Mouse (Mus musculus) cortical plate, adult 2 months (tissue): Measurements from ENCODE around the gene Mcoln3. TPM values are rescaled to one million over a fixed set of nuclear protein-coding genes. Genes with fewer than 3 reads are reported as not detected.
A peak's percentile ranks its signal among the peaks of the same experiment; 100 is the strongest.

Source experiments
- H3K27ac ChIP-seq: fragments of 200-500 bp; 2 replicates; pipeline ENCODE4 v1.5.1; 2012; ENCODE audit warnings: low read length, control low read depth, inconsistent platforms; ENCODE audit not compliant: insufficient read depth
- H3K4me1 ChIP-seq: fragments of 200-500 bp; 2 replicates; pipeline ENCODE4 v1.6.1; 2011; ENCODE audit warnings: low read length; ENCODE audit not compliant: control insufficient read depth, insufficient read depth
- H3K4me3 ChIP-seq: fragments of 200-500 bp; 2 replicates; pipeline ENCODE4 v1.5.1; 2011; ENCODE audit warnings: mild to moderate bottlenecking, low read length, control low read depth; ENCODE audit not compliant: insufficient read depth
- CTCF ChIP-seq: fragments of 200-500 bp; IDR thresholded peaks from 2 replicates; pipeline ENCODE4 v1.5.1; 2011; ENCODE audit warnings: mild to moderate bottlenecking, control low read depth, low read length; ENCODE audit not compliant: insufficient read depth; ENCODE audit errors: extremely low read depth
- POLR2A ChIP-seq: fragments of 200-500 bp; IDR thresholded peaks from 2 replicates; pipeline ENCODE4 v1.6.1; 2011; ENCODE audit warnings: mild to moderate bottlenecking, low read length, control low read depth; ENCODE audit not compliant: insufficient read depth; ENCODE audit errors: extremely low read depth
- polyA plus RNA-seq: library from polyadenylated mRNA; depleted of rRNA; stranded (reverse); fragments of >200 nt; gene quantifications from 2 replicates; pipeline ENCODE4 v1.2.3, GENCODE M21; 2012; rRNA removed

The Mcoln3 gene
- polyA plus RNA-seq, 1 experiment: not detected

GRCm38 (mm10) chr3:146184992-146185657, 67.9 kb downstream of the Mcoln3 start:
- TF ChIP-seq POLR2A: no peak
- TF ChIP-seq CTCF: peak; percentile 98
- Histone ChIP-seq H3K4me3 (no peak overlapping the region), H3K4me1 (no peaks in the 10 kb centered on the region), H3K27ac (no peak overlapping the region)

GRCm38 (mm10) chr3:146186033-146186432, 68.8 kb downstream of the Mcoln3 start:
- TF ChIP-seq POLR2A (no peak), CTCF (no peak)
- no peaks in the 10 kb centered on the region for H3K4me1 ChIP-seq
- no peak overlapping the region for H3K27ac ChIP-seq
- H3K4me3 ChIP-seq: no peak overlapping the region

DNA sequence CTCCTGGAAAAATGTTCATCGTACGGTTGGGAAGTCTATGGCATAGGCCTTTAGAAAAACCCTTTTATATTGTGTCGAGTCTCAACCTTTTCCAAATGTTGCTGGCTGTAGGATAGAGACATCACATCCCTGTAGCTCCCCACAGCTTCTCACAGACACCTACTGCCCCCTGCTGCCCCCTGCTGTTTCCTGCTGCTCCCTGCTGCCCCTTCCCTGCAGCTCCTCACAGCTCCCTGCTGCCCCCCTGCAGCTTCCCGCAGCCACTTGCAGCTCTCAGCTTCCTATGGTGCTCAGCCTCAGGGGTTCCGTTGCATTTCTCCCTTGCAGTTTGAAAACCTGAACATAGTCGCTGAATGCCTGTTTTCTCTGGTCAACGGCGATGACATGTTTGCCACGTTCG, 72.7 kb downstream of the Mcoln3 start:
- H3K4me1 ChIP-seq: no peaks in the 10 kb centered on the region
- no peak overlapping the region for H3K27ac ChIP-seq
- no peak for TF ChIP-seq CTCF
- TF ChIP-seq POLR2A: no peak
- H3K4me3 ChIP-seq: no peak overlapping the region

Other genes starting within 250 kb of the Mcoln3 start
- 11.8 TPM in 2 replicates for gene Bcl10, start 194.6 kb upstream of the Mcoln3 start, polyA plus RNA-seq
- 34.6 and 38.2 TPM in 2 replicates for gene 2410004B18Rik, start 179.4 kb upstream of the Mcoln3 start, polyA plus RNA-seq
- 1.9 and 2.0 TPM in 2 replicates for gene Syde2, start 129.6 kb upstream of the Mcoln3 start, polyA plus RNA-seq
- 0.21 and 0.31 TPM in 2 replicates for gene Wdr63, start 9.3 kb upstream of the Mcoln3 start, polyA plus RNA-seq
- 0.28 TPM in 1 of 2 replicates, not detected in the other for gene Mcoln2, start 32.4 kb downstream of the Mcoln3 start, polyA plus RNA-seq
- 0.31 and 0.34 TPM in 2 replicates for gene Lpar3, start 103.5 kb downstream of the Mcoln3 start, polyA plus RNA-seq